Mouse (Mus musculus) erythroblast, adult 5-6 weeks (primary cell): ENCODE measurements around the gene Plekhh2. TPM values are rescaled to one million over a fixed set of nuclear protein-coding genes. Genes with fewer than 3 reads are reported as not detected.

Experiments used
- ATAC-seq: replicated peaks from 2 replicates; pipeline ENCODE4 v1.8.0; 2016; ENCODE audit warnings: moderate number of reproducible peaks, mild to moderate bottlenecking, moderate TSS enrichment, inconsistent platforms; ENCODE audit not compliant: poor library complexity, low FRiP score, severe bottlenecking
- total RNA-seq, 2 experiments: library from RNA; stranded (forward) in 1 of 2; stranded (reverse) in 1 of 2; fragments of 150-400 nt in 1 of 2; fragments of 200-764, 138-1000 nt in 1 of 2; gene quantifications; 2 replicates each; pipeline versions ENCODE4 v1.2.3 to v1.2.4; 2015 to 2017; ENCODE audit warnings: low replicate concordance in 2 of 2

Gene Plekhh2
- total RNA-seq, 2 experiments from 2014 or later, result not detected

GRCm38 (mm10) chr17:84631836-84632235 is 120.1 kb downstream of the Plekhh2 start:
- ATAC-seq, result no peak

- ATAC-seq, result no peak
Measured at GRCm38 (mm10) chr17:84633443-84633842, 121.7 kb downstream of the Plekhh2 start.

GRCm38 (mm10) chr17:84636328-84636727 is 124.6 kb downstream of the Plekhh2 start:
- ATAC-seq, result no peak

- no peak for ATAC-seq
Measured at GRCm38 (mm10) chr17:84637971-84638370, 126.3 kb downstream of the Plekhh2 start.

GRCm38 (mm10) chr17:84639796-84640378 is 128.2 kb downstream of the Plekhh2 start:
- no peak for ATAC-seq

GRCm38 (mm10) chr17:84641893-84642292 is 130.2 kb downstream of the Plekhh2 start:
- ATAC-seq, result no peak

GRCm38 (mm10) chr17:84642324-84642723 is 130.6 kb downstream of the Plekhh2 start:
- no peak for ATAC-seq

- ATAC-seq, result no peak
Measured at GRCm38 (mm10) chr17:84644292-84645050, 132.8 kb downstream of the Plekhh2 start.

- no peak for ATAC-seq
Measured at GRCm38 (mm10) chr17:84645119-84645518, 133.4 kb downstream of the Plekhh2 start.

GRCm38 (mm10) chr17:84645894-84646293 is 134.2 kb downstream of the Plekhh2 start:
- no peak for ATAC-seq

GRCm38 (mm10) chr17:84646477-84646876 is 134.8 kb downstream of the Plekhh2 start:
- no peak for ATAC-seq

- no peak for ATAC-seq
Measured at GRCm38 (mm10) chr17:84647630-84648029, 135.9 kb downstream of the Plekhh2 start.

- no peak for ATAC-seq
Measured at GRCm38 (mm10) chr17:84650302-84651017, 138.8 kb downstream of the Plekhh2 start.

GRCm38 (mm10) chr17:84653544-84653943 is 141.8 kb downstream of the Plekhh2 start:
- ATAC-seq, result no peak

GRCm38 (mm10) chr17:84656205-84656604 is 144.5 kb downstream of the Plekhh2 start:
- ATAC-seq, result no peak

- no peak for ATAC-seq
Measured at GRCm38 (mm10) chr17:84656653-84657421, 145.1 kb downstream of the Plekhh2 start.

GRCm38 (mm10) chr17:84657422-84657732 is 145.7 kb downstream of the Plekhh2 start:
- no peak for ATAC-seq

GRCm38 (mm10) chr17:84657782-84658181 is 146.1 kb downstream of the Plekhh2 start:
- ATAC-seq, result no peak

GRCm38 (mm10) chr17:84658195-84658594 is 146.5 kb downstream of the Plekhh2 start:
- ATAC-seq, result no peak

GRCm38 (mm10) chr17:84658951-84659350 is 147.3 kb downstream of the Plekhh2 start:
- no peak for ATAC-seq
